Mouse (Mus musculus): Measurements from ENCODE around the gene Igsf23. TPM values are rescaled to one million over a fixed set of nuclear protein-coding genes. Genes with fewer than 3 reads are reported as not detected.

Igsf23 gene
- polyA plus RNA-seq (2017; shearing (Covaris generic)): 29.4 TPM

GRCm38 (mm10) chr7:19950589-19950988, at the start of gene Igsf23:
TSS of gene Igsf23 (minus strand) at chr7:19950756.

GRCm38 (mm10) chr7:19991165-19991564, 40.6 kb upstream of the Igsf23 start, which contains the start of gene Nlrp9b:
TSS of gene Nlrp9b (plus strand) at chr7:19991465.

DNA sequence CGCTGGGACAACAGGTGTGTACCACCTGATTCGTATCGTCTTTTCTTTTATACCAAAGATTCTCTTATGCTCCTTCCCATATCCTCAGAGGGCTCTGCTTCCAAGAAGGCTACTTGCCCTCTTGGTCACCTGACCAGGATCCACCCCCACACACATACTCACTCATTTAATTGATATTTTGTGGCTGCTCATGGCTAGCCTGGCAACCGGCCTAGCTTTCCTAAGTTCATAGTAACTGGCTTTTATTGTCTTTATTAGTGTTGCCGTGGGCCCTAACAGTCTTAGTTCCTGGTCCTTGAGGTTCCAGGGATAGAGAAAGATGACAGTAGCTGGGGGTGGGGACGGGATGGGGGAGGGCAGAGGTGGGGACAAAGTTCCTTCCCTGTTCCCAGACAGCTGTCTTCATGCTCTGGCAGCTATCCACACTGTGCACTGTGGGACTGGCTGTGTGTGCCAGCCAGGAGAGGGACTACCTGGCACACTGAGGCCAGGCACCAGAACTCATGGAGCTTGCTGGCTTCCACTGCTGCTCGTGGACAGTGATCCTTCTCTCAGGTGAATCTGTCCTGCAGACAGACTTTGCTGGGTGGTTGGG, 14.5 kb upstream of the Igsf23 start, which contains the start of gene Ceacam20:
Ceacam20 (plus strand) TSS at position 428 of the 595 bp plus-strand sequence.

DNA sequence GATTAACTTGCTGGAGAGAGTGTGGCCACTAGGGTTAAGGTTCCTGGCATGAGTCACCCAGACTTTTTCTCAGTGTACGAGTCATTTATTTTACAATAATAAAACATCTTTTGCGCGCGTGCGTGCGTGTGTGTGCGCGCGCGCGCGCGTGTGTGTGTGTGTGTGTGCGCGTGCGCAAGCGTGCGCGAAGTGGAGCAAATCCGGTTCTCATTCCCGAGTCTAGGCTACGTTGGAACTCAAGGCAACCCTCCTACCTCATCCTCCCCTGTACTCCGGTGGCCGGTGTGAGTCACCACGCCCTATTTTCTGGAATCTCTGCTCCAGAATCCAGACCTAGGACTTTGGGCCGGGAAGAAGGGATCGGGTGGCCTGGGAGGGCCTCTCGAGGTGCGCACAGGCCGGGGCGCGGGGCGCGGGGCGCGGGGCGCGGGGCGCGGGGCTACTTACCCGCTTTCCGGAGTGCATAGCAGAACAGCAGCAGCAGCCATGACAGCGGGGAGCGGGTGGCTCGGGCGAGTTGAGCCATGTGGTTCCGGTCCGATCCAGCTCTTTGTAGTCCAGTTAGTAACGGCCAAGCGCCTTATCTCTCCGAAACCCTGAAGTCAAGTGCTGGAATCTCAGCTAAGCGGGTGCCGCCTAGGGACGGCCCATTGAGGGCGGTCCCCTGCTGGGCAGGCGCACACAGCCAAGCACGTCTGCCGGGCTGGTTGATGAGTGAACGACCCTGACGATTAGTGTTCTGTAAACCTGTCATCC, 29.9 kb downstream of the Igsf23 start, which contains the start of gene Pvr:
Pvr (minus strand) TSS at position 655 of the 756 bp plus-strand sequence.

GRCm38 (mm10) chr7:19887849-19888248, 62.7 kb downstream of the Igsf23 start, which contains the start of gene Ceacam19:
TSS of gene Ceacam19 (minus strand) at chr7:19887965.

Other genes with a start within 250 kb of the Igsf23 start
- gene Tomm40, start 235.3 kb downstream of the Igsf23 start, polyA plus RNA-seq (2017; shearing (Covaris generic)): 78.5 TPM
- not detected for gene Nectin2, start 200.3 kb downstream of the Igsf23 start, polyA plus RNA-seq (2017; shearing (Covaris generic))
- gene Bcam, start 179.7 kb downstream of the Igsf23 start, polyA plus RNA-seq (2017; shearing (Covaris generic)): 0.42 TPM
- not detected for gene Cblc, start 153.9 kb downstream of the Igsf23 start, polyA plus RNA-seq (2017; shearing (Covaris generic))
- gene Bcl3, start 128.0 kb downstream of the Igsf23 start, polyA plus RNA-seq (2017; shearing (Covaris generic)): 67.2 TPM
- gene Gm19345, start 98.8 kb downstream of the Igsf23 start, polyA plus RNA-seq (2017; shearing (Covaris generic)): not detected
- 0.31 TPM for gene Ceacam16, start 89.5 kb downstream of the Igsf23 start, polyA plus RNA-seq (2017; shearing (Covaris generic))
- not detected for gene Ceacam19, start 62.8 kb downstream of the Igsf23 start, polyA plus RNA-seq (2017; shearing (Covaris generic))
- 77.9 TPM for gene Pvr, start 29.6 kb downstream of the Igsf23 start, polyA plus RNA-seq (2017; shearing (Covaris generic))
- gene Ceacam20, start 14.7 kb upstream of the Igsf23 start, polyA plus RNA-seq (2017; shearing (Covaris generic)): not detected
- gene Nlrp9b, start 40.7 kb upstream of the Igsf23 start, polyA plus RNA-seq (2017; shearing (Covaris generic)): not detected
- not detected for gene Vmn1r91, start 148.9 kb upstream of the Igsf23 start, polyA plus RNA-seq (2017; shearing (Covaris generic))
- not detected for gene Gm16442, start 171.8 kb upstream of the Igsf23 start, polyA plus RNA-seq (2017; shearing (Covaris generic))
- not detected for gene Vmn1r93, start 188.3 kb upstream of the Igsf23 start, polyA plus RNA-seq (2017; shearing (Covaris generic))
- not detected for gene Vmn1r94, start 217.6 kb upstream of the Igsf23 start, polyA plus RNA-seq (2017; shearing (Covaris generic))
- not detected for gene Vmn1r95, start 243.0 kb upstream of the Igsf23 start, polyA plus RNA-seq (2017; shearing (Covaris generic))

All from naive thymus-derived CD4-positive, alpha-beta T cell, adult 5 months (primary cell).